Mouse (Mus musculus): ENCODE results near the gene Eif4e. TPM values are rescaled to one million over a fixed set of nuclear protein-coding genes. Genes with fewer than 3 reads are reported as not detected.

Eif4e gene
- polyA plus RNA-seq, 1 experiment: 7.7 TPM

- Histone ChIP-seq H3K4me3 (ENCODE audit: extremely low read depth, insufficient read depth, insufficient read length) (no peak overlapping the region), H3K4me1 (ENCODE audit: control insufficient read depth, insufficient read depth, insufficient read length) (no peaks in the 10 kb centered on the region), H3K27me3 (ENCODE audit: control insufficient read depth, insufficient read depth, low read length) (no peaks in the 10 kb centered on the region), H3K27ac (ENCODE audit: insufficient read depth, low read length) (no peak overlapping the region), H3K36me3 (ENCODE audit: control insufficient read depth, insufficient read depth, low read length) (peaks cover 5% of the 10 kb centered on the region)
- no peak for DNase-seq (ENCODE audit: low read depth in 1 of 2, low spot score in 2 of 2)
- TF ChIP-seq POLR2A (IDR thresholded peaks at IDR 0.05; ENCODE audit: low read depth, low read length) (no peak), CTCF (IDR thresholded peaks at IDR 0.05; ENCODE audit: extremely low read depth, insufficient read depth, insufficient read length, insufficient replicate concordance) (no peak)
- WGBS: 91% methylated on average over 5 of the region's 5 CpGs
These were observed 34.3 kb downstream of the Eif4e start for GRCm38 (mm10) chr3:138560242-138560641.

- WGBS: 96% methylated on average over 3 of the region's 3 CpGs
- DNase-seq (ENCODE audit: low read depth in 1 of 2, low spot score in 2 of 2): no peak
- H3K36me3 ChIP-seq (ENCODE audit: control insufficient read depth, insufficient read depth, low read length): peaks cover 5% of the 10 kb centered on the region
- no peak for TF ChIP-seq CTCF (IDR thresholded peaks at IDR 0.05; ENCODE audit: extremely low read depth, insufficient read depth, insufficient read length, insufficient replicate concordance)
- no peak for TF ChIP-seq POLR2A (IDR thresholded peaks at IDR 0.05; ENCODE audit: low read depth, low read length)
- H3K4me1 ChIP-seq (ENCODE audit: control insufficient read depth, insufficient read depth, insufficient read length): no peaks in the 10 kb centered on the region
- H3K4me3 ChIP-seq (ENCODE audit: extremely low read depth, insufficient read depth, insufficient read length): no peak overlapping the region
- no peak overlapping the region for H3K27ac ChIP-seq (ENCODE audit: insufficient read depth, low read length)
- no peaks in the 10 kb centered on the region for H3K27me3 ChIP-seq (ENCODE audit: control insufficient read depth, insufficient read depth, low read length)
These were observed 34.9 kb downstream of the Eif4e start for GRCm38 (mm10) chr3:138560886-138561285.

- Histone ChIP-seq H3K36me3 (ENCODE audit: control insufficient read depth, insufficient read depth, low read length) (no peaks in the 10 kb centered on the region), H3K27ac (ENCODE audit: insufficient read depth, low read length) (no peak overlapping the region), H3K27me3 (ENCODE audit: control insufficient read depth, insufficient read depth, low read length) (no peaks in the 10 kb centered on the region), H3K4me1 (ENCODE audit: control insufficient read depth, insufficient read depth, insufficient read length) (no peaks in the 10 kb centered on the region), H3K4me3 (ENCODE audit: extremely low read depth, insufficient read depth, insufficient read length) (no peak overlapping the region)
- DNase-seq (ENCODE audit: low read depth in 1 of 2, low spot score in 2 of 2): no peak
- TF ChIP-seq CTCF (IDR thresholded peaks at IDR 0.05; ENCODE audit: extremely low read depth, insufficient read depth, insufficient read length, insufficient replicate concordance): no peak
- TF ChIP-seq POLR2A (IDR thresholded peaks at IDR 0.05; ENCODE audit: low read depth, low read length): no peak
- WGBS: 94% methylated on average over 10 of the region's 10 CpGs
These were observed 52.9 kb downstream of the Eif4e start for GRCm38 (mm10) chr3:138578867-138579266.

- H3K27ac ChIP-seq (ENCODE audit: insufficient read depth, low read length): no peak overlapping the region
These were observed 60.2 kb downstream of the Eif4e start for GRCm38 (mm10) chr3:138586213-138586612.

GRCm38 (mm10) chr3:138587137-138587536 lies 61.2 kb downstream of the Eif4e start:
- Histone ChIP-seq H3K4me1 (ENCODE audit: control insufficient read depth, insufficient read depth, insufficient read length) (no peaks in the 10 kb centered on the region), H3K36me3 (ENCODE audit: control insufficient read depth, insufficient read depth, low read length) (no peaks in the 10 kb centered on the region), H3K4me3 (ENCODE audit: extremely low read depth, insufficient read depth, insufficient read length) (no peak overlapping the region), H3K27me3 (ENCODE audit: control insufficient read depth, insufficient read depth, low read length) (no peaks in the 10 kb centered on the region; the same call in 1 of the 2 replicates), H3K27ac (ENCODE audit: insufficient read depth, low read length) (no peak overlapping the region)
- TF ChIP-seq CTCF (IDR thresholded peaks at IDR 0.05; ENCODE audit: extremely low read depth, insufficient read depth, insufficient read length, insufficient replicate concordance): no peak
- no peak for TF ChIP-seq POLR2A (IDR thresholded peaks at IDR 0.05; ENCODE audit: low read depth, low read length)
- 97% methylated on average over 4 of the region's 4 CpGs for WGBS
- no peak for DNase-seq (ENCODE audit: low read depth in 1 of 2, low spot score in 2 of 2)

More at GRCm38 (mm10) chr3:138586213-138586612, 60.2 kb downstream of the Eif4e start:
- Histone ChIP-seq H3K36me3 (ENCODE audit: control insufficient read depth, insufficient read depth, low read length) (no peaks in the 10 kb centered on the region), H3K4me1 (ENCODE audit: control insufficient read depth, insufficient read depth, insufficient read length) (no peaks in the 10 kb centered on the region), H3K27me3 (ENCODE audit: control insufficient read depth, insufficient read depth, low read length) (no peaks in the 10 kb centered on the region; the same call in 1 of the 2 replicates), H3K4me3 (ENCODE audit: extremely low read depth, insufficient read depth, insufficient read length) (no peak overlapping the region)
- 82% methylated on average over 7 of the region's 7 CpGs for WGBS
- no peak for DNase-seq (ENCODE audit: low read depth in 1 of 2, low spot score in 2 of 2)
- TF ChIP-seq CTCF (IDR thresholded peaks at IDR 0.05; ENCODE audit: extremely low read depth, insufficient read depth, insufficient read length, insufficient replicate concordance) (no peak), POLR2A (IDR thresholded peaks at IDR 0.05; ENCODE audit: low read depth, low read length) (no peak)

- no peaks in the 10 kb centered on the region for H3K36me3 ChIP-seq (ENCODE audit: control insufficient read depth, insufficient read depth, low read length)
- 89% methylated on average over 9 of the region's 9 CpGs for WGBS
- no peaks in the 10 kb centered on the region for H3K4me1 ChIP-seq (ENCODE audit: control insufficient read depth, insufficient read depth, insufficient read length)
- no peak for TF ChIP-seq CTCF (IDR thresholded peaks at IDR 0.05; ENCODE audit: extremely low read depth, insufficient read depth, insufficient read length, insufficient replicate concordance)
- TF ChIP-seq POLR2A (IDR thresholded peaks at IDR 0.05; ENCODE audit: low read depth, low read length): no peak
- no peak overlapping the region for H3K27ac ChIP-seq (ENCODE audit: insufficient read depth, low read length)
- DNase-seq (ENCODE audit: low read depth in 1 of 2, low spot score in 2 of 2): no peak
- no peak overlapping the region for H3K4me3 ChIP-seq (ENCODE audit: extremely low read depth, insufficient read depth, insufficient read length)
- no peaks in the 10 kb centered on the region; the same call in 1 of the 2 replicates for H3K27me3 ChIP-seq (ENCODE audit: control insufficient read depth, insufficient read depth, low read length)
These were observed 62.0 kb downstream of the Eif4e start for GRCm38 (mm10) chr3:138588001-138588400.

GRCm38 (mm10) chr3:138591002-138591401 lies 65.0 kb downstream of the Eif4e start:
- H3K4me3 ChIP-seq (ENCODE audit: extremely low read depth, insufficient read depth, insufficient read length): no peak overlapping the region
- H3K36me3 ChIP-seq (ENCODE audit: control insufficient read depth, insufficient read depth, low read length): no peaks in the 10 kb centered on the region
- no peak for TF ChIP-seq CTCF (IDR thresholded peaks at IDR 0.05; ENCODE audit: extremely low read depth, insufficient read depth, insufficient read length, insufficient replicate concordance)
- no peak for TF ChIP-seq POLR2A (IDR thresholded peaks at IDR 0.05; ENCODE audit: low read depth, low read length)
- no peaks in the 10 kb centered on the region; the same call in 1 of the 2 replicates for H3K27me3 ChIP-seq (ENCODE audit: control insufficient read depth, insufficient read depth, low read length)
- no peak overlapping the region for H3K27ac ChIP-seq (ENCODE audit: insufficient read depth, low read length)
- no peak for DNase-seq (ENCODE audit: low read depth in 1 of 2, low spot score in 2 of 2)
- H3K4me1 ChIP-seq (ENCODE audit: control insufficient read depth, insufficient read depth, insufficient read length): no peaks in the 10 kb centered on the region
- 86% methylated on average over 4 of the region's 4 CpGs for WGBS

Measured in spleen, adult 2 months (tissue).